Mouse (Mus musculus): Measurements from ENCODE around the gene Tmem97.
"Not testable (repeated sequence)": the region's sequence is repeated elsewhere in the genome, so short reads cannot be mapped to it uniquely, and the experiment has no call there.

The Tmem97 gene

GRCm38 (mm10) chr11:78549491-78549987 is 1.0 kb downstream of the Tmem97 start:
- no peak for DNase-seq (ENCODE audit: low spot score)

GRCm38 (mm10) chr11:78547718-78548460 is 2.7 kb downstream of the Tmem97 start:
- DNase-seq (ENCODE audit: low spot score) = no peak

GRCm38 (mm10) chr11:78545181-78545580 is 5.4 kb downstream of the Tmem97 start:
- DNase-seq (ENCODE audit: low spot score) = no peak

- no peak for DNase-seq (ENCODE audit: low spot score)
Measured at GRCm38 (mm10) chr11:78544449-78545111, 6.0 kb downstream of the Tmem97 start.

GRCm38 (mm10) chr11:78540358-78540757 is 10.2 kb downstream of the Tmem97 start:
- DNase-seq (ENCODE audit: low spot score) = no peak

GRCm38 (mm10) chr11:78536690-78537084 is 13.9 kb downstream of the Tmem97 start:
- no peak for DNase-seq (ENCODE audit: low spot score)

GRCm38 (mm10) chr11:78536080-78536689 is 14.4 kb downstream of the Tmem97 start, which contains the start of the genes Tnfaip1 and Ift20:
Tnfaip1 (minus strand) TSS chr11:78536332.
Ift20 (plus strand) TSS chr11:78536361.
- DNase-seq (ENCODE audit: low spot score) = peak; percentile 99

- DNase-seq (ENCODE audit: low spot score) = peak; percentile 61
Measured at GRCm38 (mm10) chr11:78535376-78536079, 15.0 kb downstream of the Tmem97 start.

- no peak for DNase-seq (ENCODE audit: low spot score)
Measured at GRCm38 (mm10) chr11:78534516-78534915, 16.1 kb downstream of the Tmem97 start.

- not testable (repeated sequence) for DNase-seq (ENCODE audit: low spot score)
Measured at GRCm38 (mm10) chr11:78531515-78531914, 19.1 kb downstream of the Tmem97 start.

GRCm38 (mm10) chr11:78531046-78531445 is 19.5 kb downstream of the Tmem97 start:
- DNase-seq (ENCODE audit: low spot score) = no peak

- no peak for DNase-seq (ENCODE audit: low spot score)
Measured at GRCm38 (mm10) chr11:78530001-78530400, 20.6 kb downstream of the Tmem97 start.

GRCm38 (mm10) chr11:78528714-78529113 is 21.9 kb downstream of the Tmem97 start:
- DNase-seq (ENCODE audit: low spot score) = no peak

- DNase-seq (ENCODE audit: low spot score) = no peak
Measured at GRCm38 (mm10) chr11:78524838-78525237, 25.7 kb downstream of the Tmem97 start.

- no peak for DNase-seq (ENCODE audit: low spot score)
Measured at GRCm38 (mm10) chr11:78523241-78523955, 27.2 kb downstream of the Tmem97 start.

- peak; percentile 48 for DNase-seq (ENCODE audit: low spot score)
Measured at GRCm38 (mm10) chr11:78522481-78522997, 28.0 kb downstream of the Tmem97 start.

GRCm38 (mm10) chr11:78521880-78522279 is 28.7 kb downstream of the Tmem97 start:
- DNase-seq (ENCODE audit: low spot score) = no peak

- no peak for DNase-seq (ENCODE audit: low spot score)
Measured at GRCm38 (mm10) chr11:78518931-78519330, 31.6 kb downstream of the Tmem97 start.

GRCm38 (mm10) chr11:78515549-78516325 is 34.8 kb downstream of the Tmem97 start:
- DNase-seq (ENCODE audit: low spot score) = no peak

GRCm38 (mm10) chr11:78513106-78513790 is 37.3 kb downstream of the Tmem97 start:
- DNase-seq (ENCODE audit: low spot score) = no peak

Data from retina, embryonic 14.5 days (tissue).